Mouse (Mus musculus) thymus, adult 2 months (tissue): Measurements from ENCODE around the gene Sar1b. TPM values are rescaled to one million over a fixed set of nuclear protein-coding genes. Genes with fewer than 3 reads are reported as not detected.
A peak's percentile ranks its signal among the peaks of the same experiment; 100 is the strongest.
"Not testable (repeated sequence)": the region's sequence is repeated elsewhere in the genome, so short reads cannot be mapped to it uniquely, and the experiment has no call there.

Experiments
- DNase-seq: peaks from one replicate; pipeline ENCODE4 v3.0.0; 2021
- H3K27ac ChIP-seq: fragments of 200-500 bp; 2 replicates; pipeline ENCODE4 v1.5.1; 2012; ENCODE audit warnings: low read length, control low read depth; ENCODE audit not compliant: control insufficient read depth, insufficient read depth
- H3K27me3 ChIP-seq: fragments of 200-500 bp; 2 replicates; pipeline ENCODE4 v1.6.1; 2012; ENCODE audit warnings: mild to moderate bottlenecking, low read length, moderate library complexity, mixed read lengths; ENCODE audit not compliant: control insufficient read depth, insufficient read depth
- H3K36me3 ChIP-seq: fragments of 200-500 bp; 2 replicates; pipeline ENCODE4 v1.6.1; 2012; ENCODE audit warnings: mild to moderate bottlenecking, low read length, moderate library complexity; ENCODE audit not compliant: control insufficient read depth, insufficient read depth
- H3K4me1 ChIP-seq: fragments of 200-500 bp; replicated peaks from 2 replicates; pipeline ENCODE4 v1.6.1; 2012; ENCODE audit warnings: low read length; ENCODE audit not compliant: control insufficient read depth, insufficient read depth
- H3K4me3 ChIP-seq: fragments of 200-500 bp; 2 replicates; pipeline ENCODE4 v1.5.1; 2012; ENCODE audit warnings: mild to moderate bottlenecking, low read length, control low read depth, moderate library complexity; ENCODE audit not compliant: control insufficient read depth, insufficient read depth
- CTCF ChIP-seq: fragments of 200-500 bp; IDR thresholded peaks from 2 replicates; pipeline ENCODE4 v1.5.1; 2012; ENCODE audit warnings: mild to moderate bottlenecking, control low read depth, low read length, moderate library complexity, borderline replicate concordance; ENCODE audit not compliant: control insufficient read depth, poor library complexity, insufficient read depth; ENCODE audit errors: extremely low read depth
- POLR2A ChIP-seq: fragments of 200-500 bp; IDR thresholded peaks from 2 replicates; pipeline ENCODE4 v1.6.1; 2012; ENCODE audit warnings: mild to moderate bottlenecking, low read length, control low read depth, moderate library complexity; ENCODE audit not compliant: control insufficient read depth, poor library complexity, insufficient read depth; ENCODE audit errors: extremely low read depth
- WGBS: fragments of 180-500 bp; shearing (Covaris S2); methylation state at CpG from one replicate; pipeline ENCODE4 v1.1.7; 2018; 5-methylcytosine and 5-hydroxymethylcytosine counted together
- polyA plus RNA-seq: library from polyadenylated mRNA; depleted of rRNA; stranded (reverse); fragments of >200 nt; gene quantifications from 2 replicates; pipeline ENCODE4 v1.2.3, GENCODE M21; 2012

Sar1b gene
- polyA plus RNA-seq, 1 experiment, result 18.4 TPM

GRCm38 (mm10) chr11:51755621-51756311 is 7.7 kb upstream of the Sar1b start:
- TF ChIP-seq CTCF (no peak), POLR2A (no peak)
- H3K36me3 ChIP-seq, result no peaks in the 10 kb centered on the region
- H3K4me1 ChIP-seq, result peaks cover 7% of the 10 kb centered on the region
- 3% methylated on average over 46 of the region's 46 CpGs for WGBS
- no peak overlapping the region for H3K27ac ChIP-seq
- H3K4me3 ChIP-seq, result peak overlapping the region; percentile 90
- H3K27me3 ChIP-seq, result no peaks in the 10 kb centered on the region
- peak; percentile 56 for DNase-seq

DNA sequence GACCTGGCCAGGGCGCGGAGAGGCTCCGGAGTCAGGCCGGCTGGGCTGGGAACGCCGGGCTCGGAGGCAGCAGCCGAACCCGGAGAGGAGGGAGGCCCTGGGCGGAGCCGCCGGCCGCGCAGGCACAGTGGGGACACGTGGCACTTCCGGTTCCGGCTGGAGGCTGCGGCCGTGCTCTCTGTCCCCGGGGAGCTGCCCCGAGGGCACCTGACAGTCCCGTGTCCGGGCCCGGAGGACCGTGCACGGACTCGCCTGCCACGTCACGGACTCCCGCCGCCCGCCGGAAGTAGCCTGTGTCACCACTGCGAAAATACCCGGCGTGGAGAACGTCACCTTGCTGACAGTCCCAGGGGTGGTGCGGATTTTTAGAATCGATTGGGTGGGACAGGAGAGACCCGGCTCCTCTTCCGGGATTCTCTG is 7.1 kb upstream of the Sar1b start:
- Histone ChIP-seq H3K27ac (peak overlapping the region; percentile 10; the same call in 1 of the 2 replicates), H3K27me3 (no peaks in the 10 kb centered on the region), H3K4me1 (peaks cover 7% of the 10 kb centered on the region), H3K36me3 (no peaks in the 10 kb centered on the region), H3K4me3 (peak overlapping the region; percentile 90)
- under 1% methylated on average over 41 of the region's 41 CpGs for WGBS
- TF ChIP-seq POLR2A, result peak; percentile 64; the same call in 1 of the 2 replicates
- TF ChIP-seq CTCF, result no peak
- DNase-seq, result peak; percentile 82

- no peak for TF ChIP-seq POLR2A
- TF ChIP-seq CTCF, result no peak
- H3K4me1 ChIP-seq, result peaks cover 7% of the 10 kb centered on the region
- H3K36me3 ChIP-seq, result no peaks in the 10 kb centered on the region
- H3K27ac ChIP-seq, result peak overlapping the region; percentile 10; the same call in 1 of the 2 replicates
- H3K27me3 ChIP-seq, result no peaks in the 10 kb centered on the region
- DNase-seq, result no peak
- peak overlapping the region; percentile 90 for H3K4me3 ChIP-seq
- 86% methylated on average over 11 of the region's 11 CpGs for WGBS
These were observed 6.5 kb upstream of the Sar1b start for GRCm38 (mm10) chr11:51757023-51757422.

DNA sequence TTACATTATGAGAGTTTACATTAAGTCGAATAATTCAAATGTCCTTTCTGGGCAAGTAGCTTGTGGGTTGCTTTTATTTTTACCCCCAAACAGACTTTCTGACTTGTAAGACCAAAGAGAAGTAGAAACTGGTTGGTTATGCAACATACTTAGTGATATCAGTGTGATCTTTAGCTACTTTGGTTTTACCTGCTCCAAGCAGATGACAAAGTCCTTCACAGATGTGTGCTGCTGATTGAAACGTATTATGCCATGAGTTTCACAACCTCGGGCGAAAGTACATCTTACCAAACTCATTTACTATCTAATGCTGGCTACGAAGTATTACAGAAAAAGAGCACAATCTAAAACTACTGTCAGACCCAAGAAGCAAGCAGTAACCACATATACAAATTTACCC is 5.9 kb upstream of the Sar1b start:
- Histone ChIP-seq H3K4me1 (peaks cover 7% of the 10 kb centered on the region), H3K27ac (no peak overlapping the region), H3K4me3 (no peak overlapping the region), H3K27me3 (no peaks in the 10 kb centered on the region), H3K36me3 (no peaks in the 10 kb centered on the region)
- 87% methylated on average over 5 of the region's 5 CpGs for WGBS
- DNase-seq, result no peak
- no peak for TF ChIP-seq POLR2A

DNA sequence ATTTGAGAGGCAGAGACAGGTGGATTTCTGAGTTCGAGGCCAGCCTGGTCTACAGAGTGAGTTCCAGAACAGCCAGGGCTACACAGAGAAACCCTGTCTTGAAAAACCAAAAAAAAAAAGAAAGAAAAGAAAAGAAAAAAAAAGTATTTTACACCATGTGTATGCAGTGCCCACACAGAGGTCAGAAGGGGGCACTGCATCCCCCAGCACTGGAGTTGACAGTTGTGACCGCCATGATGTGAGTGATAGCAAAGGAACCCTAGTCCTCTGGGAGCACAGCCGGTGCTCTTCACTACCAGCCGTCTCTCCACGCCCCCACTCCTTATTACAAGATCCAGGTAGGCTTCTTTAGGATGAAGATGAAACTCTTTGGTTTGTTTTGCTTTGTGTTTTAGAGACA is 5.3 kb upstream of the Sar1b start:
- WGBS, result 96% methylated on average over 5 of the region's 5 CpGs

GRCm38 (mm10) chr11:51759251-51759650 is 4.2 kb upstream of the Sar1b start:
- Histone ChIP-seq H3K36me3 (no peaks in the 10 kb centered on the region), H3K27ac (no peak overlapping the region), H3K27me3 (no peaks in the 10 kb centered on the region), H3K4me3 (no peak overlapping the region), H3K4me1 (peaks cover 13% of the 10 kb centered on the region)
- WGBS, result 85% methylated on average over 2 of the region's 2 CpGs
- TF ChIP-seq POLR2A, result no peak
- TF ChIP-seq CTCF, result no peak
- no peak for DNase-seq

More for the DNA sequence above, 5.3 kb upstream of the Sar1b start:
- H3K36me3 ChIP-seq, H3K27ac ChIP-seq, H3K27me3 ChIP-seq, H3K4me3 ChIP-seq, DNase-seq: not testable (repeated sequence)
- H3K4me1 ChIP-seq, result peaks cover 10% of the 10 kb centered on the region
